8 mouse cellular contexts compared by ENCODE assay signal in genomic region chr2:126520828-126521227, GRCm38 (mm10). TPM values are rescaled to one million over a fixed set of nuclear protein-coding genes. Genes with fewer than 3 reads are reported as not detected.
DNase-seq lines count a peak whose midpoint lies in the region; ATAC-seq and TF ChIP-seq lines count a peak whose summit lies in the region.

No protein-coding gene starts in this region.

- peak; percentile 99 for TF ChIP-seq RAD21 in CH12.LX (IDR thresholded peaks at IDR 0.05; ENCODE audit: low read depth, low read length)

- H3K27me3 ChIP-seq in CH12.LX (replicated peaks): no peaks in the 10 kb centered on the region
- H3K27me3 ChIP-seq in hindbrain, embryonic 16.5 days (replicated peaks; ENCODE audit: control insufficient read depth, insufficient read depth, low read length): no peaks in the 10 kb centered on the region

- no peaks in the 10 kb centered on the region for H3K79me2 ChIP-seq in CH12.LX (replicated peaks; ENCODE audit: control insufficient read depth, extremely low read depth, insufficient read depth, poor library complexity, severe bottlenecking)

- no peak for TF ChIP-seq POLR2A in CH12.LX (IDR thresholded peaks at IDR 0.05; ENCODE audit: low read depth, low read length)

- in situ Hi-C loops in CH12.LX (cut with MboI; ENCODE audit: low pct_ligation_motif_present, low pct_unique_long_range_greater_than_20kb, low sequenced_read_pairs): no loop called here

- no peak overlapping the region for H3K27ac ChIP-seq in CH12.LX (ENCODE audit: insufficient read depth, low read depth)
- no peak overlapping the region for H3K27ac ChIP-seq in hindbrain, embryonic 16.5 days (ENCODE audit: low read depth, low read length)

- 0 out of 2 replicates have a peak, but pooled peaks have one; percentile 40 for ATAC-seq in hindbrain, embryonic 16.5 days

- no peak overlapping the region for H3K4me2 ChIP-seq in CH12.LX (ENCODE audit: insufficient read depth, low read depth, poor library complexity, severe bottlenecking)
- H3K4me2 ChIP-seq in hindbrain, embryonic 16.5 days (ENCODE audit: low read length): no peak overlapping the region

- H3K4me1 ChIP-seq in CH12.LX (ENCODE audit: control insufficient read depth in 1 of 2, insufficient read depth in 2 of 2): peaks cover under 1 to 5% of the 10 kb centered on the region in 2 experiments; a peak in 3 of 4 replicates
- no peaks in the 10 kb centered on the region for H3K4me1 ChIP-seq in hindbrain, embryonic 16.5 days (ENCODE audit: control insufficient read depth, insufficient read depth, low read depth, low read length)

- TF ChIP-seq EP300 in CH12.LX (IDR thresholded peaks at IDR 0.05; ENCODE audit: low read length): no peak

- dilution Hi-C loops in CH12.LX (cut with MboI; ENCODE audit: extremely low pct_ligation_motif_present, extremely low pct_unique_long_range_greater_than_20kb, low sequenced_read_pairs): no loop called here

- H3K9me3 ChIP-seq in CH12.LX (replicated peaks; ENCODE audit: low read length): no peaks in the 10 kb centered on the region
- H3K9me3 ChIP-seq in hindbrain, embryonic 16.5 days (ENCODE audit: control insufficient read depth, low read length): no peaks in the 10 kb centered on the region

- H3K36me3 ChIP-seq in CH12.LX (replicated peaks in 1 of 2; ENCODE audit: control insufficient read depth in 1 of 2, insufficient read depth in 1 of 2, low read length in 1 of 2): no peaks in the 10 kb centered on the region
- H3K36me3 ChIP-seq in hindbrain, embryonic 16.5 days (ENCODE audit: control insufficient read depth, insufficient read depth, low read length): no peaks in the 10 kb centered on the region

- DNase-seq in kidney, adult 9 months: peak; percentile 62
- DNase-seq in kidney, postnatal 10 days: no peak
- DNase-seq in CH12.LX (ENCODE audit: extremely low read depth) (peak; percentile 60), adipocyte (ENCODE audit: low spot score) (peak; percentile 84)
- no peak for DNase-seq in urinary bladder, postnatal 14 days (ENCODE audit: low spot score)
- DNase-seq in gastrocnemius, adult 8-10 months (ENCODE audit: low spot score in 2 of 2): no peak
- DNase-seq in kidney, postnatal 4 days: no peak

- no peak overlapping the region for H3K9ac ChIP-seq in CH12.LX (ENCODE audit: insufficient read depth, low read depth)
- H3K9ac ChIP-seq in hindbrain, embryonic 16.5 days (ENCODE audit: low read depth, low read length): no peak overlapping the region

- WGBS in hindbrain, embryonic 16.5 days: 14% methylated on average over 7 of the region's 7 CpGs

- TF ChIP-seq CTCF in CH12.LX (conservative IDR thresholded peaks at IDR 0.05 in 1 of 2, IDR thresholded peaks at IDR 0.05 in 1 of 2; ENCODE audit: low read depth in 2 of 2, low read length in 2 of 2): peak; percentile 59 to 90

- H3K4me3 ChIP-seq in CH12.LX (replicated peaks in 1 of 3; ENCODE audit: low read depth in 2 of 3, low read length in 2 of 3, poor library complexity in 1 of 3): no peak overlapping the region
- H3K4me3 ChIP-seq in hindbrain, embryonic 16.5 days (ENCODE audit: low read length): no peak overlapping the region

TF ChIP-seq in CH12.LX, 34 proteins besides CTCF, POLR2A, EP300 and RAD21:
- peak; percentile 40 for TF ChIP-seq ZC3H11A (IDR thresholded peaks at IDR 0.05; ENCODE audit: low read depth, low read length)
- peak; percentile 80 for TF ChIP-seq SMC3 (IDR thresholded peaks at IDR 0.05; ENCODE audit: low read depth, low read length)
- 0 out of 2 replicates have a peak, but pooled peaks have one; percentile 18 for TF ChIP-seq MYC (IDR thresholded peaks at IDR 0.05; ENCODE audit: low read depth, low read length)
- TF ChIP-seq ZNF384 (IDR thresholded peaks at IDR 0.05; ENCODE audit: low read depth, low read length): peak; percentile 92
- no peak for TF ChIP-seq TBP (conservative IDR thresholded peaks at IDR 0.05; ENCODE audit: low read depth, low read length)
- no peak for TF ChIP-seq PAX5 (IDR thresholded peaks at IDR 0.05; ENCODE audit: low read length)
- peak; percentile 44; the same call in 1 of the 2 replicates for TF ChIP-seq JUND (conservative IDR thresholded peaks at IDR 0.05; ENCODE audit: low read depth, low read length)
- no peak for TF ChIP-seq MAZ (IDR thresholded peaks at IDR 0.05; ENCODE audit: low read depth, low read length)

RNA-seq across cellular contexts. Expression of gene Atp8b4, which starts 20.4 kb away (rescaled TPM):
- 1.0 and 1.9 TPM in 2 replicates for total RNA-seq in CH12.LX (2012; rRNA removed)
- total RNA-seq in CH12.LX (2014; rRNA removed): 0.72 and 0.79 TPM in 2 replicates
- 0.50 and 1.5 TPM in 2 replicates for polyA plus RNA-seq in CH12.LX (2012; ENCODE audit: insufficient read length, low read depth)
- 0.11 and 0.15 TPM in 2 replicates for polyA plus RNA-seq in hindbrain, embryonic 16.5 days (2015; fragmentation: Nextera tagmentation; extraction: Ambion mirVana)
- total RNA-seq in gastrocnemius, adult 8-10 months (2022): under 1 TPM; 0.10 to 0.25 (median 0.13) TPM

RNA-seq across cellular contexts. Expression of gene Slc27a2, which starts 31.4 kb away (rescaled TPM):
- total RNA-seq in CH12.LX (2012; rRNA removed): not detected in 2 replicates
- total RNA-seq in CH12.LX (2014; rRNA removed): not detected in 2 replicates
- not detected in 2 replicates for polyA plus RNA-seq in CH12.LX (2012; ENCODE audit: insufficient read length, low read depth)
- polyA plus RNA-seq in hindbrain, embryonic 16.5 days (2015; fragmentation: Nextera tagmentation; extraction: Ambion mirVana): 12.4 and 12.7 TPM in 2 replicates
- total RNA-seq in gastrocnemius, adult 8-10 months (2022): under 1 TPM in 2 of 4 experiments, not detected in 2; 0.20 to 0.24 TPM

Comparison
In these comparisons a context has a peak if more than half of its experiments do, and no peak if none do; other contexts are left out.
1. DNase-seq: peak in kidney, adult 9 months (single experiment), CH12.LX (single experiment) and adipocyte (single experiment); none in kidney, postnatal 10 days (single experiment), urinary bladder, postnatal 14 days (single experiment), gastrocnemius, adult 8-10 months (0 of 2) and kidney, postnatal 4 days (0 of 2).